Mouse (Mus musculus): Measurements from ENCODE around the gene Ndufb6.
A peak's percentile ranks its signal among the peaks of the same experiment; 100 is the strongest.
"Not testable (repeated sequence)": the region's sequence is repeated elsewhere in the genome, so short reads cannot be mapped to it uniquely, and the experiment has no call there.

Ndufb6 gene

DNA sequence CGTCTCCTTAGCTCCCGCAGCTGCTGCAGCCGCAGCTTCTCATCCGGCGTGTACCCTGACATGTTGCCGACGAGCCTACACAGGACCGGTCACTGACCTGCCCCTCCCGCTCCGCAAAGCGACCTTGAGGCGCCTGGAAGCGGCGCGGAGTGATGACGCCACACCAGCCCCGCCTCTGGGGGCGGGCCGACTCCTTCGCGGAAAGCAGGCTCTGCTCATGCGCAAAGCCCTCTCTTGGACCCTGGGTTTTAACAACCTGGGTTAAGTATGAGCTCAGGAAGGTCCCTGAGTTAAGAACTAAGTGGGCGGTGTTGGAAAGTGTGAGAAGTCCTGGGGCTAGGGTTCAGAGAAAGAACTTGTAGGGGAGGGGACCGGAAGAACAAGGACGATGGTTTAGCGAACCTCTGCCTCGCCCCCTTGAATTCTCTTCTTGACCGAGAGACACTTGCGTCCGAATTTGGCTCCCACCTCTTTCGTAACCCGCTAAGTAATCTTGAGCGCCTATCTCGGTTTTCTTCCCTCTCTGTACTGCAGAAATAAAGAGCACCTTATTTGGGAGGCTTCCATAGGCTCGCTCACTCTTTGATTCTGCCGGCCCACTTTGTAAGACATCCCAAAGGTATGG lies at the start of gene Ndufb6:
Gene Ndufb6 (minus strand): TSS at position 146 of the 625 bp plus-strand sequence.
- DNase-seq (ENCODE audit: low spot score), result peak; percentile 92

GRCm38 (mm10) chr4:40327161-40327560 lies 47.9 kb upstream of the Ndufb6 start:
- no peak for DNase-seq (ENCODE audit: low spot score)

DNA sequence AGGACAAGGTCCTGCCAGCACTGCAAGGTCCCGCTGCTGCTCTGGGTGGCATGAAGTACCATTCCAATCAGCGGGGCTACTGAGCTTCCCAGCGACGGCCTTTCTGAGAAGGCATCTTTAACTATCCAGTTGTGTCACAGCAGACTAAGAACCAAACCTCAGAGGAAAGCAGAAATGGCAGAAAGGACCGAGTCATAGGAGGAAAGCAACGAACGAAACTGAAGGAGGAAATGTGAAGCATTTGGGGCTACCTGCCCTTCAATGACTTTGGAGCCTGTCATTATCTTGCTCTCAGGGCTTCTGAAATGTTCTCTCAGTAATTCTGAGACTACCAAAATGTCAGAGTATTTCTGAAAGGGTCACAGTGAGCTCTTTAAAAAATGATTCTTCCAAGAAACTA lies 45.4 kb upstream of the Ndufb6 start:
- no peak for DNase-seq (ENCODE audit: low spot score)

DNA sequence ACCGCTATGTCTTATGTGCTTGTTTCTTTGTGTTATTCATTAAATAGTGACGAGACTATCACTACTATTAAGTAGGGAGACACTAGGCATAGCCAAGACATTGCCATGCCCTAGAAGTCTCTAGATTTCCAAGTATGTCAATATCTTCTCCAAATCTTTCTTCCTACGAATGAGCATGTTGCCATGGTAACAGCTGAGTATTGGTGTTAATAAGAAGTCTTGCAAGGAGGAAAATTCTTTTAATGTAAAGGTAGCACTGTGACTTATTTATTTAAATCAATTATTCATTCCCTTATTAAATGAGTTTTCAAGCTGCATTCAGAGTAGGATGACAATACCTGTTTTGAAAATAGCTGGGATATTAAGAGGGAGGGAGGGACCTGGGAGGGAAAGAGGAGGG lies 38.2 kb upstream of the Ndufb6 start:
- no peak for DNase-seq (ENCODE audit: low spot score)

- DNase-seq (ENCODE audit: low spot score), result no peak
Measured at GRCm38 (mm10) chr4:40313026-40313425, 33.8 kb upstream of the Ndufb6 start.

DNA sequence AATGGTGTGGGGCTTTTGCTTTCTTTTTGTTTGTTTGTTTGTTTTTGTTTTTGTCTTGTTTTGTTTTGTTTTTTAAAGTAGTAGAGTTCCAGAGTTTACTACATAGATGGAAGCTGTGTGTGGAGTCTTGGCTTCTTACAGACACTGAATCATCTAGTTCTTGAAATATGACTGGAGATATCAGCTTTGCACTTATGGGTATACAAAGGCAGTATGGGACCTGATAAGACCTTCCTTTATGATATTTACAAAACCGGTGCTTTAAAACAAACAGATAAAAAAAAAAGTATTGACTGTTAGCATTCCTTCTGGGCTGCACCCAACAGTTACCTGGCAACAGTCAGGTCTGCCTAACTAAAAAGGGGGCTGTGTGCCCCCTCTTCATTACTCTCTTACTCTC lies 33.0 kb upstream of the Ndufb6 start:
- DNase-seq (ENCODE audit: low spot score), result no peak

DNA sequence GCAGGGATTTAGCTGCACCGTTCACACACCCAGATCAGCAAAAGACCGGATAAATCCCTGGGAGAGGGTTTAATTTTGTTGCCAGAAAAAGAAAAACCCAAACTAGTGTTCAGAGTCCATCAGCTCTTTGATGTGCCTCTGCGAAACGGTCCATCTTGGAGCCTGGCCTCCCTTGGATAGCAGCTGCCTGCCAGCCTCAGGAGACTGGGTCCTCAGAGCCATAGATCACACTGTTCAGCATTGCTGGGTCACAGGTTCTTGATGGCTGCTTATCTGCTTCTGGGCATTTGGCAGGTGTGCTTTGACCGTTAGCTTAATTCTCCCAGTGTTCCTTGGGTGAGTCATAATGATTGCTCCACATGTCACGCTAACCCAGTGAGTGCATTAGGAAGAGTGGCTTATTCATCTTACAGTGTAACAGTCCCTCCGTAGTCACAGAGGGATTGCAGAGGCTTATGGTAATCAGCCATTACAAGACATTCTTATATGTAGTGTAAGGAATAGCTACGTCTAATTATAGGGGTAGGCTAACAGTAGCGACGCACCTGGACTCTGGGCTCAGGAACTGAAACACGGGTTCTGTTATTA lies 31.7 kb upstream of the Ndufb6 start:
- DNase-seq (ENCODE audit: low spot score), result no peak

GRCm38 (mm10) chr4:40309682-40310081 lies 30.5 kb upstream of the Ndufb6 start:
- no peak for DNase-seq (ENCODE audit: low spot score)

DNA sequence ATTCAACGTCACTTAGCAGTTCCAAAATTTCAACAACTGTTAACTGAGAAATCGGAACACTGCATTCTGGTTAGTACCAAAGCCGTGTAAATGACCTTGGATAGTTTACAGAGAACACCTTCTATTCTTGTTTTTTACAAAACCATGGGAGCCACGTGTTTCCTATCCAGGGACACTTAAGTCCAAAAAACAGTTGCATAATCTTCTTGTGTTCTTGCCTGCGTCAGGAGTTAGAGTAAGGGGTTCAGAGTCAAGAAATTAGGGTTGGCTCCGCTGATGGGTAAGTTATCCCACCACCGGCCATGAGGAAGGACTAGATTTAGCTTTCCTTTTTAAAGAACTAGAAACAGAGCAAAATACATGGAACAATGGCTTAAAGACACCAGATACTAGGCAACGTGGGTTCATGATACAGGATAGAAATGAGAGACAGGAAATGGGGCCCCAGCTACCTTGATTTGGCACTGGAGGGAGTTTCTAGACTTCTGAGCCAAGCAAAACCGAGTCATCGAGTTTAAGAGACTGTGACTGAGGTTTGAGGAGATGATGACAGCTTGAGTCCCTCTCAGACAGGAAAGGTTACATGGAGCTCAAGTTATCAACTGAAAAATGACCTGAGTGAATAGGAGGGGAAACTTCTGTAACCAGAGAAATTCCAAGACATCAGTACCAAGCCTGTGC lies 23.4 kb upstream of the Ndufb6 start:
- no peak for DNase-seq (ENCODE audit: low spot score)

DNA sequence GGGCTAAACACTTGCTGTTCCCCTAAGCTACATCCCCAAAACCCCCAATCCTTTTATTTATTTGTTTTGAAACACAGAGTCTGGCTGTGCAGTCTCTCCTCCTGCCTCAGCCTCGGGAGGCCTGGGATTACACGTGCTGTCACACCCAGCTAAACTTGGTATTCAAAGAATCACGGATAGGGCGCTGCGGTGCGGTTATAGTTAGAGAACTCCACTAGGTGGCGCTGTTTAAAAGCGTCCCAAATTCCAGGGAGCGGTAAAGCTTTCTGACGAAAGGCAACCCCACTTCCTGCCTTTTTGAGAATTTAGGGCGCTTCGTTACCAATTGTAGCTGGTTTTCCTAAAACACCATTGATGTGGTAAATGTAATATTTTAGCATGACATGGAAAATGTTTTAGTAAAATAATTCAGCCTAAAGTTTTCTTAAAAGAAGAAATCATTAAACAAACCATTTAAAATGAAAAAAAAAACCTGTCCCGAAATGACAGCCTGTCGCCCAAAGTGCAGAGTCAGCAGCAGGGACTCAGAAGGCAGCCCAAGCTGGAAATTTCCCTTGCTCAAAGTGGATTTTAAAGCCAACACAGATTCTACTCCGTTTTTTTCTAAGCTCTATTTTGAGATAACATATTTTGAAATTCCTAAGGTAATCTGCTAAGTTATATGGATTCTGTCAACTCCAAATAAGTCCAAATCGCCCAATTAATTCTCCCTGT lies 22.0 kb upstream of the Ndufb6 start:
- peak; percentile 71 for DNase-seq (ENCODE audit: low spot score)

- no peak for DNase-seq (ENCODE audit: low spot score)
Measured at GRCm38 (mm10) chr4:40299169-40299568, 19.9 kb upstream of the Ndufb6 start.

GRCm38 (mm10) chr4:40291511-40291910 lies 12.3 kb upstream of the Ndufb6 start:
- DNase-seq (ENCODE audit: low spot score), result not testable (repeated sequence)

- DNase-seq (ENCODE audit: low spot score), result no peak
Measured at GRCm38 (mm10) chr4:40289046-40289445, 9.8 kb upstream of the Ndufb6 start.

DNA sequence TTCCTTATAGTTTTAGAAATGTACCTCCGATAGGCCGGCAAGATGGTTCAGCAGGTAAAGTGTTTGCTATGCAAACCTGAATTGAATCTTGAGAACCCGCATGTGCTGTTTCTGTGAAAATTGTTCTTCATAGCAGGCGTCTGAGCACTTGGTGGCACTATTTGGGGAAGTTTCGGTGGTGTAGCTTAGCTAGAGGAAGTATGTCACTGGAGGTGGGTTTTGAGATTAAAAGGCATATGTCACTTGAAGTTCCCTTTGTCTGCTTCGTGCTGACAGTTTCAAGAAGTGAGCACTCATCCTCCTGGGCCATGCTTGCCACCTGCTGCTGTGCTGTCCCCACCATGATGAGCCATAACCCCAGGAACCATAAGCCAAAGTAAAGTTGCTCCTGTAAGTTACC lies 8.2 kb upstream of the Ndufb6 start:
- DNase-seq (ENCODE audit: low spot score), result no peak

DNA sequence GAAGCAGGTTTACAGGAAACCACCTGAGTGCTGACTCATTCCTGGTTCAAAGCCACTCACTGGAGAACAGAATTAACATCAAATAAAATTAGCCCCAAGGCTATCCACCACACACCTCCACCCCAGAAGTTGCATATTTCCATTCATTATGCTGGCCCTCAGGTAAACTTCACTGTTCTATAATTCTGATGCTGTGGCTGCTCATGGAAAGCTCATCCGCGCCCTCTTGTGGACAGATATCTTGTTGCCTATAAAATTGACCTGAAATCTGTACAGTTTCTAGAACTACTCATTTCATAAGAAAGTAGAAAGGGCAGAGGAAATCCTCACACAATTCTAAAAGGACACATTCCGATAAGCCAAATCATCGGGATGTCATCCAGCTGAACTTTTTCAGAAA lies 6.4 kb upstream of the Ndufb6 start:
- DNase-seq (ENCODE audit: low spot score), result peak; percentile 77

- no peak for DNase-seq (ENCODE audit: low spot score)
Measured at GRCm38 (mm10) chr4:40278880-40279275, 343 bp downstream of the Ndufb6 start.

GRCm38 (mm10) chr4:40269430-40270032 lies 9.7 kb downstream of the Ndufb6 start, which contains the start of the genes Smim27 and Topors:
TSS of gene Smim27 (plus strand) at chr4:40269579.
TSS of gene Topors (minus strand) at chr4:40269850.
- peak; percentile 97 for DNase-seq (ENCODE audit: low spot score)

DNA sequence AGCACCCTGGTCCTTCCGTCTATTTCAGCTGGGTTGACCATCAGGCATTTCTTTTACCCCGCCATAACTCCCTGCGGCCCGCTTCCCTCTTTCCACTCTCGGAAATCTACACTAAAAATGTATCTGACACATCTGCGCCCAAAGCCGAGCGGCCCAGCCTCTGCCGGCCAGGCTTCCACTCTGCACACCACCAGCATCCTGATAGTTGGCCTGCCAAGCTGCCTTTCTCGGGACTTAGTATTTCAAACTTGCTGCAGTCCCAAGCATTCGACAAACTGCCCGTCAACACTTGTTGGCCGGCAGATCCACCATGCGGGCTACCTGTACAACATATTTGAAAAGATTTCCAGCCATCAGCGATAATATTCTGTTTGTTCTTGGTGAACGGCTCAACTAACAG lies 10.4 kb downstream of the Ndufb6 start:
- no peak for DNase-seq (ENCODE audit: low spot score)

- DNase-seq (ENCODE audit: low spot score), result peak; percentile 92
Measured at GRCm38 (mm10) chr4:40268204-40268813, 10.9 kb downstream of the Ndufb6 start.

- peak; percentile 54 for DNase-seq (ENCODE audit: low spot score)
Measured at GRCm38 (mm10) chr4:40267681-40268080, 11.5 kb downstream of the Ndufb6 start.

DNA sequence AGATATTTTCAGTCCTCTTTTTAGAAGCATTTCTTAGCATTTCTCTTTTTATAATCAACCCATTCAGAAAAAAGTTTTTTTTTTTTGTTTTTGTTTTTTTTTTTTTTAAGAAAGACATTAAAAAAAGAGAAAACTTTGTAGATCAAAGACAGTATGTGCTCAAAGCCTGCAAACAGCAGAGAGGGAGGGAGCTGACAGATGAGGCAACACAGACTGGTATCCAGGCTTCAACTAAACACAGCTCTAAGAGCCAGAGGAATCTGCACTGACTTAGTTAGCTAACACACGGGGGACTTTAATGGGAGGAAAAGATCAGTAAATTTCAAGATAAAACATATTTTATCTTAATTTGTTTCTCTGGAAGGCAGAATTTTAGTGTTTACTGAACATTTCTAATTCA lies 14.9 kb downstream of the Ndufb6 start:
- peak; percentile 26 for DNase-seq (ENCODE audit: low spot score)
